Mouse (Mus musculus): ENCODE measurements at regions not wholly inside any gene's neighbourhood (a gene's known extent, or its start where the extent isn't known, plus 50 kb on each side); places are given as distances from the start of the nearest gene placed in this dataset.
A peak's percentile ranks its signal among the peaks of the same experiment; 100 is the strongest.

DNA sequence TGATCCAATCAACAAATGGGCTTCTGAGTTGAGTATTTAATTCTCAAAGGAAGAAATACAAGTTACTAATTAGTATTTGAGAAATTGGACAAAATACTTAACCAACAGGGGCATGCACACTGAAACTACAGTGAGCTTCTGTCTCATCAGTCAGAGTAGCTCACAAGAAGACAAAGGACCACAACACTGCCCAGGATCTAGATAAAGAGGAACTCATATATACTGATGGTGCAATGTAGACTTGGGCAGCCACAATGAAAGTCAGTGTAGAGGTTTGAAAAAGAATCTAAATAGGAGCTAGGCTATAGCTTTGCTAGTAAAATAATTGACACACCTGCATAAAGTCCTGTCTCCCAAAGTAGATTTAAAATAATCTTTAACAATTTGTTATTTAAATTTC is 198.5 kb downstream of the Ahr start:
- ATAC-seq (replicated peaks; ENCODE audit: insufficient number of reproducible peaks, low FRiP score, low TSS enrichment), result no peak

DNA sequence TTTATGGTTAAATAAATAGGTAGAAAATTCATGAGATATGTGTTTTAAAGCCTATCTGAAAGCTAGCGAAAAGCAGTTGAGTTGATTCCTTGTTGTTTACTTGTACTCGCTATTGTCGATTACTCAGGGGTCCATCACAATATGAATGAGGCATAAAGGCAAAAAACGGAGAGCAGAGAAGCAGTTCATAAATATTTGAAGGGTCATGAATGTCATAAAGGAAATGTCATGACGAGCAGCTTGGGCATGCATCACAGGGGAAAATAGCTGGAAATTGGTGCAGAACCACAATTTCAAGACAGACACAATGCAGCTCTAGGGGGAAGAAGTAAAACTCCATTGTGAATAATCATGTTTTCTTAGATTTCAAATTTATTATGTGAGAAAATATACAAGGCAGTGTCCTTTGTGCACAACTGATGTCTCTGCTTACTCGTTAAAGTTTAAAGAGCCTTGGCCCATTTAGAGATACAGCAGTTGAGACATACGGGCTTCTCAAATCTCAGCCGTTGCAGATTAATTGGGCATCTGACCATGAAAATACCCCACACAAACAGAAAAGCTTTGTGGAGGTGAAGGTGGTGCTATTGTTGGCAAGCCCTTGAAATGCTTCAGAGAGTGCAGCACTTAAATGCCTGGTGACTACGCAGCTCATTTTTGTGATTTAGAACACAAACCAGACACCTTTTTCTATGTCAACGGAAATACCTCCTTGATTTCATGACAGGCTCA is 200.3 kb downstream of the Ahr start:
- no peak overlapping the region for H3K4me2 ChIP-seq
- WGBS (ENCODE audit: insufficient replicate concordance), result 68% methylated on average over 10 of the region's 10 CpGs
- ATAC-seq (replicated peaks; ENCODE audit: insufficient number of reproducible peaks, low FRiP score, low TSS enrichment), result no peak

More for the DNA sequence above, 198.5 kb downstream of the Ahr start:
- no peaks in the 10 kb centered on the region for H3K4me1 ChIP-seq (ENCODE audit: control insufficient read depth, insufficient read depth, low read length)
- no peaks in the 10 kb centered on the region for H3K27me3 ChIP-seq (ENCODE audit: control insufficient read depth, insufficient read depth, low read length)
- no peak overlapping the region for H3K9ac ChIP-seq (ENCODE audit: low read depth, low read length)
- H3K9me3 ChIP-seq (replicated peaks; ENCODE audit: control insufficient read depth, low read length), result no peaks in the 10 kb centered on the region
- H3K27ac ChIP-seq (ENCODE audit: low read depth, low read length), result no peak overlapping the region
- no peak overlapping the region for H3K4me3 ChIP-seq (ENCODE audit: low read depth, low read length)
- no peak overlapping the region for H3K4me2 ChIP-seq
- H3K36me3 ChIP-seq (ENCODE audit: control insufficient read depth, insufficient read depth, low read length), result no peaks in the 10 kb centered on the region

DNA sequence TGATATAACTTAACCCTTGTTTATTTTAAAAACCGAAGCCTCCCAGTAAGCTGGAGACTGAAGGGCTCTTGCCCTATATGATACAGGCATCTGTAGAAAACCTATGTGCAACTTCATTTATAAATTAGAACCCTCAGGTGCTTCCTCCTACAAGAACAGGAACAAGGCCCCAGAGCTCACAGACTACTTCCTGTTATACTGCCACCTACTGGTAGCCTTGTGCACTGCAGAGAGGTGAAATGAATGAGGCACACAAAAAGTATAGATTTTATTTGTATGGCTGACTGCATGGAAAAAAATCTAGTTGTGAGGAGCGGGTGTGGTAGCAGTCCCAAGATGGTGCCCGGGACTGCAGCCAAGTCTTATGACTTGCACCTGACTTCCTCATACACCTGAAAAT is 203.5 kb downstream of the Ahr start:
- H3K9ac ChIP-seq (ENCODE audit: low read depth, low read length), result no peak overlapping the region

More for the DNA sequence above, 200.3 kb downstream of the Ahr start:
- Histone ChIP-seq H3K27ac (ENCODE audit: low read depth, low read length) (no peak overlapping the region), H3K36me3 (ENCODE audit: control insufficient read depth, insufficient read depth, low read length) (no peaks in the 10 kb centered on the region), H3K9ac (ENCODE audit: low read depth, low read length) (no peak overlapping the region), H3K4me1 (ENCODE audit: control insufficient read depth, insufficient read depth, low read length) (no peaks in the 10 kb centered on the region), H3K4me3 (ENCODE audit: low read depth, low read length) (no peak overlapping the region), H3K9me3 (replicated peaks; ENCODE audit: control insufficient read depth, low read length) (no peaks in the 10 kb centered on the region), H3K27me3 (ENCODE audit: control insufficient read depth, insufficient read depth, low read length) (no peaks in the 10 kb centered on the region)

DNA sequence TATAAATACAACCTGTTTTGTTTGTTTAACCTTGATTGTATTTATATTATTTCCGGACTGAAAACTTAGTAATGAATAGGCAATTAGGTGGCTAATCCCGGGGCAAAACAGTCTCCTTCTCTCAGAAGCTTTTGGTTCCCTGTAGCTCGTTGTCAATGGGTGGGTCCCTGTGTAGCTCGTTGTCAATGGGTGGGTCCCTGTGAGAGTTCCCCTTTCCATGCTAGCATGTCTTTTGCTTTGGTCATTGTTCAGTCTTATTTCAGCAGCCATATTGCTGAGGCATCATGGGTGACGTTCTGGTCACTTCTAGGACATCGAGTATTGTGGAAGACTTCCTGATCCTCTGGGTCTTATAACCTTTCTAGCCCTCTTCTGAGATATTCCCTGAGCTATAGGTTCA is 205.1 kb downstream of the Ahr start:
- H3K36me3 ChIP-seq (ENCODE audit: control insufficient read depth, insufficient read depth, low read length), result no peaks in the 10 kb centered on the region
- H3K4me2 ChIP-seq, result no peak overlapping the region
- WGBS (ENCODE audit: insufficient replicate concordance), result 75% methylated on average over 6 of the region's 6 CpGs
- no peak overlapping the region for H3K27ac ChIP-seq (ENCODE audit: low read depth, low read length)
- no peak for ATAC-seq (replicated peaks; ENCODE audit: insufficient number of reproducible peaks, low FRiP score, low TSS enrichment)
- no peaks in the 10 kb centered on the region for H3K4me1 ChIP-seq (ENCODE audit: control insufficient read depth, insufficient read depth, low read length)
- no peak overlapping the region for H3K9ac ChIP-seq (ENCODE audit: low read depth, low read length)
- H3K9me3 ChIP-seq (replicated peaks; ENCODE audit: control insufficient read depth, low read length), result no peaks in the 10 kb centered on the region
- no peak overlapping the region for H3K4me3 ChIP-seq (ENCODE audit: low read depth, low read length)
- no peaks in the 10 kb centered on the region for H3K27me3 ChIP-seq (ENCODE audit: control insufficient read depth, insufficient read depth, low read length)

More for the DNA sequence above, 203.5 kb downstream of the Ahr start:
- ATAC-seq (replicated peaks; ENCODE audit: insufficient number of reproducible peaks, low FRiP score, low TSS enrichment), result no peak
- no peaks in the 10 kb centered on the region for H3K36me3 ChIP-seq (ENCODE audit: control insufficient read depth, insufficient read depth, low read length)
- H3K27me3 ChIP-seq (ENCODE audit: control insufficient read depth, insufficient read depth, low read length), result no peaks in the 10 kb centered on the region
- H3K4me1 ChIP-seq (ENCODE audit: control insufficient read depth, insufficient read depth, low read length), result no peaks in the 10 kb centered on the region
- no peaks in the 10 kb centered on the region for H3K9me3 ChIP-seq (replicated peaks; ENCODE audit: control insufficient read depth, low read length)
- H3K4me3 ChIP-seq (ENCODE audit: low read depth, low read length), result no peak overlapping the region
- H3K4me2 ChIP-seq, result no peak overlapping the region
- 83% methylated on average over 3 of the region's 3 CpGs for WGBS (ENCODE audit: insufficient replicate concordance)
- no peak overlapping the region for H3K27ac ChIP-seq (ENCODE audit: low read depth, low read length)

DNA sequence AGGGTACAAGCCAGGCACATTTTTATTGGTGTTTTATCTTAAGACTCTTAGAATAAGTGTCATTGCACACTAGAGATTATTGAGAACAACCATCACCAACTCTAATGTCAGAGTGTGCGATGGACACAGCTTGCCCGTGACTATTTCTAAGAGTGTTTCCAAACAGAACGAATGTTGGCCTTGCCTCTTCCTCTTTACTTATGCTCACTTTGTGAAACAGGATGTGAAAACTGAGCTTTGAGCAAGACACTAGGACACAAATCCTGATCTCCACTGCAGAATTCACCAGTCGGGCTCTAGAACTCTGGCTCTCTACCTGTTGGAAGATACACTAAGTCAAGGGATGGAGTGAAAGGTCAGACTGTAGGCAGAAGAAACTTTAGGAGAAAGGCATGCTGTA is 215.3 kb downstream of the Ahr start:
- H3K27ac ChIP-seq (ENCODE audit: low read depth, low read length), result no peak overlapping the region
- WGBS (ENCODE audit: insufficient replicate concordance), result 82% methylated on average over 4 of the region's 4 CpGs
- no peak for ATAC-seq (replicated peaks; ENCODE audit: insufficient number of reproducible peaks, low FRiP score, low TSS enrichment)

DNA sequence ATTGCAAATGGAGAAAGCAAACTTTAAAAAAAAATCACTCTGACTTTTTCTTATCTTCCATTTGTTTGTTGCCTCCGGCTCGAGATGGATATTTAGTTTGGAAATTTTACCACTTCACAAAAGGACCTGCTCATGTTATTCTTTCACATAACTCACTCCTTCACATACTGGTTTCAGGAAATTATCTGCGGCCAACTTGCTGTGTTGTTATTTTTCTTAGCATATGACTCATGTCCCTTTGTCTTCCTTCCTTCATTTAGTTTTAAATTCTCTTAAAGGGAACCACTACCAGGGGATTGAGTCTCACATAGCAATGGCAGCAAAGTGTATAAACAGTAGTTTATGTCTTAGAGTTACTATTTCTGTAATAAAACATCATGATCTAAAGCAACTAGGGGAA is 217.8 kb downstream of the Ahr start:
- H3K27ac ChIP-seq (ENCODE audit: low read depth, low read length), result 0 out of 2 replicates have a peak overlapping the region, but pooled peaks have one; percentile 17
- no peaks in the 10 kb centered on the region for H3K27me3 ChIP-seq (ENCODE audit: control insufficient read depth, insufficient read depth, low read length)
- H3K4me1 ChIP-seq (ENCODE audit: control insufficient read depth, insufficient read depth, low read length), result no peaks in the 10 kb centered on the region
- no peak for ATAC-seq (replicated peaks; ENCODE audit: insufficient number of reproducible peaks, low FRiP score, low TSS enrichment)
- no peak overlapping the region for H3K9ac ChIP-seq (ENCODE audit: low read depth, low read length)
- no peaks in the 10 kb centered on the region for H3K36me3 ChIP-seq (ENCODE audit: control insufficient read depth, insufficient read depth, low read length)
- no peak overlapping the region for H3K4me2 ChIP-seq
- WGBS (ENCODE audit: insufficient replicate concordance), result 56% methylated on average over 3 of the region's 3 CpGs
- H3K4me3 ChIP-seq (ENCODE audit: low read depth, low read length), result no peak overlapping the region
- no peaks in the 10 kb centered on the region for H3K9me3 ChIP-seq (replicated peaks; ENCODE audit: control insufficient read depth, low read length)

More for the DNA sequence above, 215.3 kb downstream of the Ahr start:
- H3K27me3 ChIP-seq (ENCODE audit: control insufficient read depth, insufficient read depth, low read length), result no peaks in the 10 kb centered on the region
- no peak overlapping the region for H3K4me3 ChIP-seq (ENCODE audit: low read depth, low read length)
- H3K9ac ChIP-seq (ENCODE audit: low read depth, low read length), result no peak overlapping the region
- no peaks in the 10 kb centered on the region for H3K36me3 ChIP-seq (ENCODE audit: control insufficient read depth, insufficient read depth, low read length)
- H3K9me3 ChIP-seq (replicated peaks; ENCODE audit: control insufficient read depth, low read length), result no peaks in the 10 kb centered on the region
- no peaks in the 10 kb centered on the region for H3K4me1 ChIP-seq (ENCODE audit: control insufficient read depth, insufficient read depth, low read length)
- H3K4me2 ChIP-seq, result no peak overlapping the region

DNA sequence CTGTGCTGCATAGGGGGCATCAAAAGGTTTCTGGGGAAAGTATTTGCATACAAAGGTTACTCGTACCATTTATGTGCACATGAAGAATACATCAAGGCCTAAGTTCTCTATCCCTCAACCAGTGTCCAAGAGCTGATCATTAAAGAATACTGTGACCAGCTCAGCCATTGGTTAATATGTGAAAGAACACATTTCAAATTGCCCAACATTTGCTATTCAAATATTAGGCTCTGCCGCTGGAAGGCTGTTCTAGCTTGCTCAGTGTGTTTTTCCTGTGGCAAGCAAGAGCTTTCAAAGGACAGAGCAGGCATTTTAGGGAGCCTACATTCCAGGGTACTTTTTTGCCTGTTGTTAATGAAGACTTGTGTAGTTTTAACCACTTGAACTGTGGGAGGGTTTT is 220.8 kb downstream of the Ahr start:
- Histone ChIP-seq H3K36me3 (ENCODE audit: control insufficient read depth, insufficient read depth, low read length) (no peaks in the 10 kb centered on the region), H3K9me3 (replicated peaks; ENCODE audit: control insufficient read depth, low read length) (no peaks in the 10 kb centered on the region), H3K27ac (ENCODE audit: low read depth, low read length) (no peak overlapping the region), H3K27me3 (ENCODE audit: control insufficient read depth, insufficient read depth, low read length) (no peaks in the 10 kb centered on the region), H3K4me2 (no peak overlapping the region), H3K9ac (ENCODE audit: low read depth, low read length) (no peak overlapping the region), H3K4me3 (ENCODE audit: low read depth, low read length) (no peak overlapping the region), H3K4me1 (ENCODE audit: control insufficient read depth, insufficient read depth, low read length) (no peaks in the 10 kb centered on the region)
- ATAC-seq (replicated peaks; ENCODE audit: insufficient number of reproducible peaks, low FRiP score, low TSS enrichment), result no peak
- 89% methylated on average over 2 of the region's 2 CpGs for WGBS (ENCODE audit: insufficient replicate concordance)

DNA sequence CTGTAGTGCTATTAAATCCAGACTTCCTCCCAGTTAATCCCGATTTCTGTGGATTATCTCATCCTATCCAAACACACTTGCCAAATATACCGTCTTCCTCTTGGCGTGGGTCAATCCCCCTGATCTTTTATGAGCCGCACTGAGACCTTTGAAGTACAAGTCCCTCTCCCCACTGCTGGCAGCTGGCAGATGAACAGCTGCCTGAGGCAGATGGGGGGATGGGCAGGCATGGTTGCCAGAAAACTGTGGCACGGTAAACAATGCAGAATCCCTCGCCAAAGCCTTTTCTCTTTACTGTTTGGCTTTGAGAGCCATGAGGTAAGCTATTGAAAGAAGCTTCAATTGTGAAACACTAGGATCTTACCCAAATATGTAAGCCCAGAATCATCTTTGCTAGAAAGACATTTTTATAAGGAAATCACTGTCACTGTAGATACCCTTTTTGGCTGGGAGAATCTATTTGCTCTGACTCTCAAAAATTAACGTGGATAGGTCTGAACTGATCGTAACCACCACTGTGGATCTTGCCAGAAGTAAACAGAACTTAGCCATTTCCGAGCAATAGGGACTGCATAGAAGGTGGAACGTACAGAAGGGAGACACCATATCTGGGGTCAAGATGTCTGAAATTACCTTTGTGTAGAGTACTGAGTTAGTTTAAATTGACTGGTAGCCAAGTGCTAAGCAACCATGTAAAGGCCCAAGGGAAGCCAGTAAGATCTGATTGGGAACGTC is 221.5 kb downstream of the Ahr start:
- no peaks in the 10 kb centered on the region for H3K36me3 ChIP-seq (ENCODE audit: control insufficient read depth, insufficient read depth, low read length)
- H3K27ac ChIP-seq (ENCODE audit: low read depth, low read length), result no peak overlapping the region
- no peak overlapping the region for H3K9ac ChIP-seq (ENCODE audit: low read depth, low read length)
- H3K4me2 ChIP-seq, result no peak overlapping the region
- ATAC-seq (replicated peaks; ENCODE audit: insufficient number of reproducible peaks, low FRiP score, low TSS enrichment), result no peak
- WGBS (ENCODE audit: insufficient replicate concordance), result 52% methylated on average over 11 of the region's 11 CpGs
- H3K4me1 ChIP-seq (ENCODE audit: control insufficient read depth, insufficient read depth, low read length), result no peaks in the 10 kb centered on the region
- H3K27me3 ChIP-seq (ENCODE audit: control insufficient read depth, insufficient read depth, low read length), result no peaks in the 10 kb centered on the region
- no peaks in the 10 kb centered on the region for H3K9me3 ChIP-seq (replicated peaks; ENCODE audit: control insufficient read depth, low read length)
- no peak overlapping the region for H3K4me3 ChIP-seq (ENCODE audit: low read depth, low read length)

DNA sequence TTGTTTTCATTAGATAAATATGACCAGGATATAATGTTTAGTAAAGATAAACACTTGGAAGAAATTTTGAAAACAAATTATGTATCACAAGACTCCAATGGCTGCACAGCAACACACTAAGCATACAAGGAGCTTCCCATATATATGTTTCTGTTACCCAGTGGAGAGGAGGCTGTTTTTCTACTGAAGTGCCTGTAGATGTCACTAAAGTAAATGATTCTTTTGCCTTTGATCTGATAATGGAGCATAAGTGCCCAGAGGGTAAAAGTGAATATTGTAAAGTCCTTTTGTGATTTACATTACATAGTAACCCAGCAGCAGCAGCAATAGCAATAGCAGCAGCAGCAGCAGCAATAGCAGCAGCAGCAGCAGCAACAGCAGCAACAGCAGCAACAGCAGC is 226.3 kb downstream of the Ahr start:
- H3K4me2 ChIP-seq, result no peak overlapping the region
- H3K9me3 ChIP-seq (replicated peaks; ENCODE audit: control insufficient read depth, low read length), result no peaks in the 10 kb centered on the region
- no peak overlapping the region for H3K4me3 ChIP-seq (ENCODE audit: low read depth, low read length)
- H3K4me1 ChIP-seq (ENCODE audit: control insufficient read depth, insufficient read depth, low read length), result no peaks in the 10 kb centered on the region
- no peak overlapping the region for H3K9ac ChIP-seq (ENCODE audit: low read depth, low read length)
- no peak overlapping the region for H3K27ac ChIP-seq (ENCODE audit: low read depth, low read length)
- no peaks in the 10 kb centered on the region for H3K27me3 ChIP-seq (ENCODE audit: control insufficient read depth, insufficient read depth, low read length)
- ATAC-seq (replicated peaks; ENCODE audit: insufficient number of reproducible peaks, low FRiP score, low TSS enrichment), result no peak
- no peaks in the 10 kb centered on the region for H3K36me3 ChIP-seq (ENCODE audit: control insufficient read depth, insufficient read depth, low read length)
